Mouse (Mus musculus): ENCODE results near the gene Mrps16.
A peak's percentile ranks its signal among the peaks of the same experiment; 100 is the strongest.

The Mrps16 gene

DNA sequence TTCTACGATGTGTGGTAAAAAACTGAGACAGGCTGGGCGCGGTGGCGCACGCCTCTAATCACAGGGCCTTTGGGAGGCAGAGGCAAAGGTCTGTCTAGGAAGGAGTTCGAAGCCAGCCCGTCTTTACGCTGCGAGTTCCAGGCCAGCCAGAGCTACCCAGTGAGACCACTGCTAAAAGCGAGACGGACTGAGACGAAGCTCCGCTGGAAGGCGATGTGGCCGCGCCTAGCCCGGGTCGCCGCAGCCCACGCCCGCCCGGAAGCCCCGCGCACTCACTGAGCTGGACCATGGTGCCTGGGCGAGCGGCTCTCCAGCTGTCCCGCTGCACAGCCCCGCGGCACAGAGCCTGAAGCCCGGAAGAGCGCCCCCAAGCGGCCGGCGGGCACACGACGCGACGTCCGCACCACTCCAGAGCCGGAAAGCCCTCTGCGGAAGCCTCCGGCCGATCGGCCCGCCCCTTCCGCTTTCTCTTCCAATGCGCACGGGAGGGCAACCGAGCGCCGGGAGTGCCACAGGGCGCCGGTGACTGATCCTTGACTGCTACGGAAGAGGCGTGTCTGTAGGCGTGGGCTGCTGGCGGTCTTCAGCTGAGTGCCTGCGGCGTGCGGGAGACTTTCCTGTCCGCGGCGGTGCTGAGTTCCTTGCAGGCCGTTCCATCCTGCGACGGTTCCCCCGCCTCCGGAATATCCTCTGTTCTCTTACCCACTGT lies at the start of gene Mrps16:
TSS of gene Mrps16 (minus strand) at position 430 of the 709 bp plus-strand sequence.
- peak; percentile 94 for DNase-seq

DNA sequence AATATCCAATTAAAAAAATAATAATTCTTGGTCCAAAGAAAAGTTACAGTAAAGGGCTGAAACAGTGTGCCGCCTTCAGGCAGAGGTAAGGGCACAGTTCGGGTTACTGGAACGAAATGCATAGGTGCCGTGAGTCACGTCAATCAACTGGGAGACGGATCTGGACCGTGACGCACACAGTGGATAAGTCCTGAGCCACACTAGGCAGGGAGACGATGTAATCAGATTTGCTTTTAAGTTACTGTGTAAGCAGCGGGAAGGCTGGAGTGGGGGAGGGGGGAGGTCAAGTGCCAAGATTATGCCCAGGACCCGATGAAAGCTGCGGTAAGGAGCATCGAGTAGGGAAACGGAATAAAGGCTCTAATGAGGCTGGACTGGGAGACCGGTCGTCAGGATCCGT lies 48.8 kb upstream of the Mrps16 start:
- no peak for DNase-seq

DNA sequence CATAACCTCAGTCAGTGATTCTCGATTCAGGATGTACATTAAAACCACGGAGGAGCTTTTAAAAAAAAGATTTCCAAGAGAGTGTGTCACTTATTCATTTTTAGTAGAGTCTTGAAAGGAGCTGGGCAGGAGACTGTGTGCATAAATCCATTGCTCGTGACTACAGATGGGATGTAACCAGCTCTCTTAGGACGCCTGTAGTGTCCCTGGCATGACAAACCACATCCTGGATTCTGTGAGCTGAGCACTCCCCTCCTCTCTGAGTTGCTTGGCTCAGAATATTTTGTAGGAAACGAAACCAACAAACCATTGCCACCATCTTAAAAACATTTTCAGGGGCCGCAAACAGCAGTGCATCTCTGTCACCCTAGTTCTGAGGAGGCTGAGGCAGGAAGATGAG lies 43.5 kb upstream of the Mrps16 start:
- no peak for DNase-seq

DNA sequence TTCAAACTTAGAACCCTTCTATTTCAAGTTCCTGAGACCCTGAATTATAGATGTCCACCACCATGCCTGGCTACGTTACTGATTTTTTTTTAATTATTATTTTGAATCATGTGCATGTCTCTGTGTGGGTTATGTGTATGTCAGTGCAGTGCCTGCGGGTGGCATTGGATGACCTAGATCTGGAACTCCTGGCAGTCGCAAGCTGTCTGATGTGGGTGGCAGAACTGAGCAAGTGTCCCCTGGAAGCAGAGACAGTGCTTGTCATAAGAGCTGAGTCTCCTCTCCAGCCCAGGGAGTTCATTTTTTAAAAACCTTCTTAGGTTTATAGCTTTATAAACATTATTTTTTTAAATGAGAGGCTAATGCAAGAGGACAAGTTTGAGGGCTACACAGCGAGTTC lies 39.0 kb upstream of the Mrps16 start:
- DNase-seq, result no peak

DNA sequence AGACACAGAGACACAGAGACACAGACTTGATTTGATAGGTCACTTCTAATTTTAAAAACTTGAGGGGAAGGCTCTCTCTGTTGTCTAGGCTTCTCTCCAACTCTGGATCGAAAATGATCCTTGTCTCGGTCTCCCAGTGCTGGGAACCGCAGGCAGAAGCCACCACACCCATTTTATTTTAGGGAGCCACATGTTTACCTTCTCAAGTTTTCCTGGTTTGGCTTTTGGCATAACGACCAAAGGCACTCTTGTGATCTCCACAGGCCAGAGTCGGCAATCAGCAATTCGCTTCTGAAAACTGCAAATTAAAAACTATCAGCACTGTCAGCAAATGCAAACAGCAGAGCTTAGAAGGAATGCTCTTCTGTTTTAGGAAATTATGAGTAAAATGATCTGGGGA lies 38.3 kb upstream of the Mrps16 start:
- no peak for DNase-seq

DNA sequence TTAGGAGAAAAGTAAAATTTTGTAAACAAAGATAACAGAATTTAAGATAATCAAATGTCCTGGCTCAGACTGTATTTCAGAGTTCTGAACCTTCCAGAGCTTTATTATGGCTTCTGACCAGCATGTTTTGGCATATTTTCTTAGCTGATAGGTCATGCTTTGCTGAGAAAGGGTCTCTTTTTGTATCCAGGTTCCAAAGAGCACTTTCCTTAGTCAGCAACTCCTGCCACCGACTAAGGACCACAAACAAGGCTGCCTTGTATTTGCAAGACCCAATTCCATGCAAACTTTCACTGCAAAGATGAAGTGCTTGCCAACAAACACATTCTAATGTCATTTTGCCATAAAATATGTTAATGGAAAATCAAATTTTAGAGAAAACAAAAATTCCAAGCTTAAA lies 36.4 kb upstream of the Mrps16 start:
- DNase-seq, result no peak

DNA sequence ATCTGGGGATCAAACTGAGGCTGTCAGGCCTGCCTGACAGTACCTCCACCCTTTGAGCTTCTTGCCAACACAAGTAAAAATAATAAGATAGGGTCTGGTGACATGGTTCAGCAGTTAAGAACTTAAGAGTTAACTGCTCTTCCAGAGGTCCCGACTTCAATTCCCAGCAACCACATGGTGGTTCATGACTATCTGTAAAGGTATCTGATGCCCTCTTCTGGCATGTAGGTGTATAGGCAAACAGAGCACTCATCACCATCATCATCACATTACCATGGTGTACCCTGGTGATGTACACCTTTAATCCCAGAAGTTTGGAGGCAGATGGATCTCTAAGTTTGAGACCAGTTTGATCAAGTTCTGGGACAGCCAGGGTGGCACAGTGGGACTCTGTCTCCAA lies 35.2 kb upstream of the Mrps16 start:
- DNase-seq, result no peak

DNA sequence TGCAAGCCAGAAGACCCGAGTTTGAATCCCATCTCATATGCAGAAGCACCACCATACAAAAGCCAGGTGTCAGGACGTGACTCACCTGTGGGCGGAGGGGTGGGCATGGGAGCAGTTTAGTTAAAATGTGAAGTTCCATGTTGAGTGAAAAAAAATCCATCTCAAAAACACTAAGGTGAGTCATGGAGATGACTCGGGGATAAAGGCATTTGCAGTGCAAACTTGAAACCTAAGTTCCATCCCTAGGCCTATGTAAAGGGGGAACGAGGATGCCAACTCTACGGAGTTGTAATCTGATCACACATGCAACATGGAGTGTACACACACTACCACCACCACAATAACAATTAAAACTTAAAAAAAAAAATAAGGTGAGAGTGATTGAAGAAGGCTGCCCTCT lies 29.6 kb upstream of the Mrps16 start:
- no peak for DNase-seq

DNA sequence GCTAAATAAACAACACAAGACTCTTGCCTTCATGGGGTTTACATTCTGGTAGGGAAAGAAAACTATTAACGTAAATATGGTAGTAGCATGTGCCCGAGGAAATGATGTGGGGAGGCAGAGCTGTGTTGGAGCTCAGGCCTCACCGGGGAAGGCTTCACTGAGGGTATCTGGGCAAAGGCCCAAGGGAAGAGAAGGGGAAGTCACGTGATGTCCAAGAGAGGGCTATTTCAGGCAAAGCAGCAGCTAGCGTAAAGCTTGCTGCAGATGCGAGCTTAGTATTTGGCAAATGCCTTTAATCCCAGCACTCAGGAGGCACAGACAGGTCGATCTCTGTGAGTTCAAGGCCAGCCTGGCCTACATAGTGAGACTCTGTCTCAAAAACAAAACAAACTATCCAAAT lies 28.8 kb upstream of the Mrps16 start:
- no peak for DNase-seq

DNA sequence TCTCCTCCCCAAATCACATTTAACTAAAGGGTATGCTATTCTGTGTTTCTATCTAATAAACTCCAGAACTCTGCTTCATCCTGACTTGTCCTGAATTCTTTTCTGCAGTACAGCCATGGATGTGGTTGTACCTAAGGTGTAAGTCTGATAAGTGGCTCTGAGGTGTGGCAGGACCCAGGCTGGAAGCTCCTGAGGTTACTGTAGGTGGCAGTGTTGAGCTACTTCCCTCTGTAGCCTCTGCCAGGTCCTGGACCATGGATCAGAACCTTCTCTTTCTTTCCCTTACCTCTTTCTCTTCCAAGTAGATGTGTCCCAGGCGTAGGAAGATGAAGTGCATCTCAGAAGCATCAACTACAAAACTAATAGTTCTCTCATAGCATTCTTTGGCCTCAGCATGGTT lies 6.6 kb upstream of the Mrps16 start:
- no peak for DNase-seq

DNA sequence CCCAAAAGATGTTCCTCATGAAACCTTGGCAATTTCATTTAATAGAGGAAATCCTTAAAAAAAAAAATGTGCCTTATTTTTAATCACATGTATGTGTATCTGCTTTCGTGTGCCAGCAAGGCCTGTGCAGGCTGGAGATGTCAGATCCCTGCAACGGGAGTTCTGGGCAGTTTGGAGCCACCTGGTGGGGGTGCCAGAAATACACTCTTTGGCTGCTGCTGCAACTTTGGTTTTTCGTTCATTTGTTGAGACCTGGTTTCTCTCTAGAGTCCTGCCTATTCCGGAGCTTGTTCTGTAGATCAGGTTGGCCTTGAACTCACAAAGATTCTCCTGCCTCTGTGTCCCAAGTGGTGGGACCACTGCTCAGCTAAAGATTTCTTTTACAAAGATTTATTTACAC lies 5.4 kb upstream of the Mrps16 start:
- no peak for DNase-seq

DNA sequence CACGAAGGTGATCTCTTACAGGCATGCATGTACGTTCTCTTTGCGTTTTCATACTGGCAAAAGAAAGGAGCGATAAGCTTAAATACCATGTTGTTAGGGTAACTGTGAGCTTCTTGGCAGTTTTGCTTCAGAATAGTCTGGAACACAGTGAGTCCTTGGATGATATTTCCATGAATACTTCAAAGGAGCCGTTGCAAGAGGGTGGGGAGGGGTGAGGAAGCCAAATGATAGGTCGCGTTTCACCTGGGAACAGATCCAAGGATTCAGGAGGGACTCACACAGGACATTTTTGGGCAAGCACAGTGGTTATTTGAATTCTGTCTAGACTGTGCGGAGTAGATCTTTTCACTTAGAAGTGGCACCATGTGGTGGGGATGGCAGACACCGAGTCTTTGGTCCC lies 3.8 kb upstream of the Mrps16 start:
- no peak for DNase-seq

DNA sequence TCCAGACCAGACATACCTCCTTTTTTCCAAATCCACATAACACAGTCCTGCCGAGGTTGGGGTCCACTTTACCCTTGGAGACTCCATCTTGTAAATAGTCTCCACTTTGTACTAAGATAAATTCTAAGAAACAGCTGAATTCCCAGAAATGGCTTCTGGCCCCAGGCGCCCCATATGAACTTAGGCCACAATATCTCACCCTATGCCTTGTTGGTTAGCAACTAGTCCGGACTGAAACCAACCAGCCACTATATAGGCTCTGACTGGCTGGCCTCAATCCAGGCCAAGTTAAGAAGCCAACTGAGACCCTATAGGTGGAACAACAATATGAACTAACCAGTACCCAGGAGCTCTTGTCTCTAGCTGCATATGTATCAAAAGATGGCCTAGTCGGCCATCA lies 1.1 kb downstream of the Mrps16 start:
- no peak for DNase-seq

DNA sequence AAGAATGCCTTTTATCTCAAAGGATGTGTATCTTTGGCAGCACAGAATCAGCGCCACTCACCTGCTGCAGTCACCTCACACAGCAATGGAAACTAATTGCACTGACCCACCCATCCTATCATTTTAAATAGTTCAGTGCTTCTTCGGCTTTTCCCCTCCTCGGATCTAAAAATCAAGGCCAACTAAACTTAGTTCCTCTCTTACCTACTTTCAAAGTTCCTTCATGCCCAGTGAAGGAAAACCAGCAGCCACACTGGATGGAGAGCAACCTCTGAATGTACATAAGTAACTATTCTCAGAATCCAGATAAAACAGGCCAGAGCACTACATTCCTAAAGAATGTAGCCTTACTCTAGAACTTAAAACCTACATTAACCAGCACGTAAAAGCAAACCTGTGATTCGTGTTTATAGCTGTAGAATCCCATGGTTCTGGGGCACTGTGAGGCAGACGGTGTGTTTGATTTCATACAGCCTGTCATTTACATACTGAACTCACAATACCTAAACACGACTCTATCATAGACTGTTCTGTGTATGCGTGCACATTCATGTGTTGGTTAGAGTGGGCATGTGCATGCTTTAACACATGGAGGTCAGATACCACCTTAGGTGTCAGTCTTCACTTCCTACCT lies 3.9 kb downstream of the Mrps16 start:
- no peak for DNase-seq

DNA sequence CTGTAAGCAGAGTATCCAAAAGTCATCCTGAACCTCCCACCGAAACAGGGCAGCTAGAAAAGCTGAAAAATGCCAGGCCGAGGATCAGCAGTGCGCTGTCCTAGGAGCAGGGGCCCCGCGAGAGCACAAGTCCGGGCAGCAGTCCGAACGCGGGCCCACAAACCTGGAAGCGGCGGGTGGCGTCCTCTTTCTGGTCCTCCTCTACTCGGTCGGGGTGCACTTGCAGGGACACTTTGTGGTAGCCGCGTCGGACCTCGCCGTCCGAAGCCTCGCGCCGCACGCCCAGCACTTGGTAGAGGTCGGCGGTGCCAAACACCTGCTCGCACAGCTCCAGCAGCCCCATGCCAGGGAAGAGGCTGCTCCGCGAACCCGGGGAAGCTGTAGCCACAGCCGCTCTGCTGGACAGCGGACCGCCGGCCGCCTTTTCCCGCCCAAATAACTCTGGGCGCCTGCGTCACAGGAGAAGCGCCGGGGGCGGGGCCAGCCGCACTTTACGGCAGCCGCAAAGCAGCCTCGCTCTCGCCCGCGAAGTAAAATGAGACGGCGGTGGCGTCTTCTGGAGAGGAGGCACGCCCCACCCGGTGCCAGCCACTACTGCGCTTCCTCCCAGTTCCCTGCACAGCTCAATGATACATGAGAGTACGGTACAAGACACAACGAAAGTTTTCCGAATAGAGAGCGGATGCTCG lies 4.8 kb downstream of the Mrps16 start, which contains the start of gene Dnajc9:
TSS of gene Dnajc9 (minus strand) at position 470 of the 689 bp plus-strand sequence.
- peak; percentile 94 for DNase-seq

DNA sequence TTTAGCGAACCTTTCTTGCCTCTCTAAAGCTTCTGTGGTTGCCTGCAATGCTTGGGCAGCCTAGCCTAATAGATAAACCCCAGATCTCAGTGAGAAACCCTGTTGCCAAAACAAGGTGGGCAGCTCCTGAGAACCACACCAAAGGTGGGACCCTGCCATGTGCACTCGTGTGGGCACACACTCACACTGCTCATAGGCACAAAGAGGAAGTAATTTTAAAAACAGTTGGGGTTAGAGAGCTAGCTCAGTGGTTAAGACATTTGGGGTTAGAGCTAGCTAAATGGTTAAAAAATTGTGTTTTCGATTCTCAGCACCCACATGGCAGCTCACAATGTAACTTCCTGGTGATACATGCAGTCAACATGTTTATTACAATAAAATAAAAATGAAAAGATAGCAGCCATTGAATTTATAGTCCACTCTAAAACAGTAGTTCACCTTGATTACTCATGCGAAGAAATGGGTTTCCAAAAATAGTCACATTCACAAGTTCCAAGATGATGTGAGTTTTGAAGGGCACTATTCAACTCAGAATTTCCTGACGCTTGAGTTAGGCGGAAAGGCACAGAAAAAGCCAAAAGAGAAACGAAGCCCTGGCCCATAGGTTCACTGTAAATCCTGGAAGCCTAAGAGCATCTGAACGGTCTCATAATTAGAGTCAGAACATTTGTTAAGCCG lies 13.5 kb downstream of the Mrps16 start:
- no peak for DNase-seq

DNA sequence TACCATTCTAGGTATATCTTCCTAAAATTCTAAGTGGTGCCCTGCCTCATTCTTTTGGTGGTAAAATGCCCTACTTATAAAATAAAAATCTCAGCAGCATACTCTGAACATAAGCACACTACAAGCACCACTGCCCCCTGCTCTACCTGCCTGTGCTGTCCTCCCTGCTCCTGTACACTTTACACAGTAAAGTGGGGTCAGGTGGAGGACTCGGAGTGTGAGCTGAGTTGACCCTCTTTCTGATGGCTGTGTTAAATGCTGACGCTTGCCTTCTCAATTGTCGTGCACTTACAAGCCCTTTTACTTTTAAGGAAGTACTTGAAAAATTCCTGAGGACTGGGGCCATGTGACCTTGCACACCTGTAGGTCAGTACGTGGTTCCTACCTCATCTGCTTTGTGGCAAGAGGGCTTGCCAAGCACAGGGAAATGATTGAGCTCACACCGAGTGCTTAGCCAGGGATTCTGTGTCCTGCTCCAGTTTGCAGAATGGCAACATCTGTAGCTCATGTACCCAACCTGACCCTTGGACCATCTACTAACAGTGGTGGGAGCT lies 14.3 kb downstream of the Mrps16 start:
- no peak for DNase-seq

DNA sequence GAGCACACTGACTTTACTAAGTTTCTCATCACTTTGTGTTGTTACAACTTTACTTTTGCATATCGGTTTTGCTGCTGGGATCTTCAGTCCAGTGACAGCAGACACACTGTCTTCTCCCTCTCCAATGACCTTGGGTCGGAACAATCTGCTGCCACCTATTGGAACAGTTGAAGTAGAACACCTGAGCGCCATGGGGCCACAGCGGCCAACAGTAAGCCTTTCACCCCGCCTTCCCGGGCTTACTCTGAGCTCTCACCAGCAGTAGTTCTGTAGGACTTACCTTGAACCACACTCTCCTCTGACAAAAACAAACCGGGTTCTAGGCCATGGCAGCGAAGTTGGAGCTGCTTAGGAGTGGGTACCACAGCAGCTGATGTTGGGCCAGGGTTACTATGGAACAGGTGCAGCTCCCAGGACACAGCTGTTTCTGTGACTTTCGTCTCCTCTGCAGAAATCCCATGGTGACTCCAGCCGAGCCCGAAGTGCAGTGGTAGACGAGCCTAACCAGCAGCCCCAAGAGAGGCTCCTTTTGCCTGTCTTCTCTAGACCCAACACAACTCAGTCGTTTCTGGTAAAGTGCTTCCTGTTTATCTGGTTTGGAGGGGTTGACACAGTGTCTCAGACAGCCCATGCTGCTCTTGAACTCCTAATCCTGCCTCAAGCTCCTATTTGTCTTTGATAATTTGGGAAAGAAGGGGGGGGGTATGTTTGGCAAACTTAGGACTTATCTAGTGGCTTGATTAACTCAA lies 14.9 kb downstream of the Mrps16 start:
- no peak for DNase-seq

DNA sequence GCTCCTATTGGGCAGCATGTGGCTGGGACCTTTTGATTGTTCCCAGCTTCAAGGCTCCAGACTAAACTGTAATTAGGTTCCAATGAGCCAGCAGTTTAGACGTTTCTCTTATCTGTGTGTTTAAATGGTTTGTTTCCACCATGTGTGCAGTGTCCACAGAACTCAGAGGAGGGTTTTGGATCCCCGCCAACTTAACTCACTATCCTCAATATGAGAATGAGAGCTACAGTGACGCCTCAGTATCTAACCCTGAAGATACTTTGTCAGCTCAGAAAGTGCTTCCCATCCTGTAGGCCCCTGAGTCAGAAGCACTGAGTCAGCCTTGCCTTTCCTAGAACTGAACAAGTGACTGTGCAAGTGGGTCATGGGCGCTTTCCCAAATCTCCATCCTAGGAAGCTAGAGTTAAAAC lies 16.3 kb downstream of the Mrps16 start:
- no peak for DNase-seq

DNA sequence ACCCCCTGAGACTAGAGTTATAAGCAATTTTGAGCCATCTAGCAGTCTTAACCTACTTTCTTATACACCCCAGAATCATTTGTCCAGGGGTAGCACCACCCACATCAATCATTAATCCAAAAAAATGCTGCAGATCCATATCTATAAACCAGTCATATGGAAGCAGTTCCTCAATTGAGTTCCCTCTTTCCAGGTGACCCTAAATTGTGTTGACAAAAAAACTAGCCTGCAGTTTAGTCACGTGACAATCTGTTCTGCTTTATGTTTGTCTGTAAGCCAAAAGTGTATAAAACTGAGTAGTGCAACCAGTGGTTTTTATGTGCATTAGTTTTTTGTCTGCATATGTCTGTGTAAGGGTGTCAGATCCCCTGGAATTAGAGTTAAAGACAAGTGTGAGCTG lies 21.6 kb downstream of the Mrps16 start:
- no peak for DNase-seq

DNA sequence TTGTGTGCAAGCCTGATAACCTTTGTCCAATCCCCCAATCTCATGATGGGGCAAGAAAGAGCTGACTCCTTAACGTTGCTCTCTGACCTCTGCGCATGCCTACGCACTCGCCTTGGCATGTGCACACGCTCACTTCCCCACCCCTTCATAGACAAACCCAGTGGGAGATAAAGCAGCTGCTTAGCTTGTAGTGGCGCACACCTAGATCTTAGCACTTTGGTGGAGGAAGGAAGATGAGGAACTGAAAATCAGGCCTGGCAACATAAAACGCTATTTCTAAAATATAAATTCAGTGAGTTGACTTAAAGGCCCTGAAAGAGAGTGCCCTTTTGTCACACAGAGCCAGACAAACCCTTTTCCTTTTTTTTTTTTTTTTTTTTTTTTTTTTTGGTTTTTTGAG lies 22.6 kb downstream of the Mrps16 start:
- DNase-seq, result no peak

DNA sequence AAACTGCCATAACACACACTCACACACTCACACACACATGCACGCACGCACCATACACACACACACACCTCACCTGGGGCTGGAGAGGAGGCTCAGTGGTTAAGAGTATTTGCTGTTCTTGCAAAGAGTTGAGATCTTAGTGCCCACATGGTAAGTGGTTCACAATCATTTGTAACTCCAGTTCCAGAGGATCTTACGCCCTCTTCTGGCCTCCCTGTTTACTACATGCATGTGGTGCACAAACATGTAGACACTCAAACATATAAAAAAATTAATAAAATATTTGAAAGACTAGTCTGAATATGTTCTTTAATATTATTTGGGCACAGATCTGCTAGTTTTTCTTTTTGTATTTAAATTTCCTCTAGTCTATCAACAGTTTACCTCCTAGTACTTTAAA lies 25.2 kb downstream of the Mrps16 start:
- DNase-seq, result no peak

DNA sequence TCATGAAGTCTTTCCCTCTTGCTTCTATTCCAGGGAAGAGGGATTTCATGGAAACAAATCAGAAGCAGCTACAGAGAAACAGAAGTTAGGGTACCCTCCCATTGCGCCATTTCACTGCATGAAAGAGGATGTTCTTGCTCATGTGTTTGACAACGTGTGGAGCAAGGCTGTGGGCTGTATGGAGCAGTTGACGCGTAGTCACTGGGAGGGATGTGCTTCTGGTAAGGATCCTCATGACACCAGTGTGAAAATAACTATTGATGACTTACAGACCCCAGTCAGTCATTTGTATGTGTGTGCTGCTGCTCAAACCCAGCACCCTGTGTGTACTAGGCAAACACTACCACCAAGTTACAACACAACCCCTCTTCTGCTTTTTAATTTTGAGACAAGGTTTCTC lies 30.2 kb downstream of the Mrps16 start:
- DNase-seq, result no peak

Data from right cerebral cortex, postnatal 25 days (tissue).